Mouse (Mus musculus): ENCODE measurements around the gene Map2k5. TPM values are rescaled to one million over a fixed set of nuclear protein-coding genes. Genes with fewer than 3 reads are reported as not detected.

Map2k5 gene
- polyA plus RNA-seq, 1 experiment from 2014 or later = 24.6 TPM

- Histone ChIP-seq H3K4me2 (replicated peaks) (peak overlapping the region; percentile 50), H3K27ac (no peak overlapping the region), H3K4me3 (replicated peaks) (peak overlapping the region; percentile 26), H3K4me1 (replicated peaks) (peaks cover 63% of the 10 kb centered on the region), H3K9me3 (no peaks in the 10 kb centered on the region), H3K36me3 (no peaks in the 10 kb centered on the region), H3K27me3 (replicated peaks) (peaks cover 100% of the 10 kb centered on the region), H3K9ac (no peak overlapping the region)
- WGBS = under 1% methylated on average over 20 of the region's 20 CpGs
- no peak for ATAC-seq
Measured at GRCm38 (mm10) chr9:63146856-63147274, 230.8 kb downstream of the Map2k5 start.

GRCm38 (mm10) chr9:63146126-63146855 lies 231.4 kb downstream of the Map2k5 start:
- Histone ChIP-seq H3K27me3 (replicated peaks) (peaks cover 100% of the 10 kb centered on the region), H3K9me3 (no peaks in the 10 kb centered on the region), H3K36me3 (no peaks in the 10 kb centered on the region), H3K4me2 (replicated peaks) (peak overlapping the region; percentile 50), H3K4me1 (replicated peaks) (peaks cover 63% of the 10 kb centered on the region), H3K4me3 (replicated peaks) (peak overlapping the region; percentile 26), H3K27ac (no peak overlapping the region), H3K9ac (no peak overlapping the region)
- no peak for ATAC-seq
- 2% methylated on average over 46 of the region's 46 CpGs for WGBS

GRCm38 (mm10) chr9:63145249-63146125 lies 232.2 kb downstream of the Map2k5 start:
- WGBS = under 1% methylated on average over 73 of the region's 73 CpGs
- H3K9ac ChIP-seq = no peak overlapping the region
- no peak overlapping the region for H3K27ac ChIP-seq
- peaks cover 63% of the 10 kb centered on the region for H3K4me1 ChIP-seq (replicated peaks)
- ATAC-seq = no peak
- no peaks in the 10 kb centered on the region for H3K36me3 ChIP-seq
- H3K4me3 ChIP-seq (replicated peaks) = peak overlapping the region; percentile 26
- H3K9me3 ChIP-seq = no peaks in the 10 kb centered on the region
- H3K27me3 ChIP-seq (replicated peaks) = peaks cover 99% of the 10 kb centered on the region
- peak overlapping the region; percentile 50 for H3K4me2 ChIP-seq (replicated peaks)

- Histone ChIP-seq H3K36me3 (no peaks in the 10 kb centered on the region), H3K4me1 (replicated peaks) (peaks cover 66% of the 10 kb centered on the region), H3K4me2 (replicated peaks) (peak overlapping the region; percentile 50)
Measured at GRCm38 (mm10) chr9:63144502-63145248, 233.0 kb downstream of the Map2k5 start.

GRCm38 (mm10) chr9:63143641-63144501 lies 233.8 kb downstream of the Map2k5 start:
- WGBS = 1% methylated on average over 47 of the region's 47 CpGs

More at GRCm38 (mm10) chr9:63144502-63145248, 233.0 kb downstream of the Map2k5 start:
- 1% methylated on average over 80 of the region's 80 CpGs for WGBS
- H3K4me3 ChIP-seq (replicated peaks) = peak overlapping the region; percentile 19
- H3K27me3 ChIP-seq (replicated peaks) = peaks cover 99% of the 10 kb centered on the region
- H3K9ac ChIP-seq = no peak overlapping the region
- H3K9me3 ChIP-seq = no peaks in the 10 kb centered on the region
- H3K27ac ChIP-seq = no peak overlapping the region
- no peak for ATAC-seq

GRCm38 (mm10) chr9:63143227-63143626 lies 234.5 kb downstream of the Map2k5 start:
- peaks cover 99% of the 10 kb centered on the region for H3K27me3 ChIP-seq (replicated peaks)
- no peak overlapping the region for H3K9ac ChIP-seq
- no peak overlapping the region for H3K4me2 ChIP-seq (replicated peaks)
- no peaks in the 10 kb centered on the region for H3K9me3 ChIP-seq
- H3K36me3 ChIP-seq = no peaks in the 10 kb centered on the region
- under 1% methylated on average over 25 of the region's 25 CpGs for WGBS
- no peak overlapping the region; the same call in 1 of the 2 replicates for H3K4me3 ChIP-seq (replicated peaks)
- no peak for ATAC-seq
- H3K4me1 ChIP-seq (replicated peaks) = peaks cover 60% of the 10 kb centered on the region
- H3K27ac ChIP-seq = no peak overlapping the region

More at GRCm38 (mm10) chr9:63143641-63144501, 233.8 kb downstream of the Map2k5 start:
- ATAC-seq = no peak
- no peak overlapping the region for H3K9ac ChIP-seq
- peaks cover 99% of the 10 kb centered on the region for H3K27me3 ChIP-seq (replicated peaks)
- no peaks in the 10 kb centered on the region for H3K9me3 ChIP-seq
- no peaks in the 10 kb centered on the region for H3K36me3 ChIP-seq
- H3K27ac ChIP-seq = no peak overlapping the region
- H3K4me1 ChIP-seq (replicated peaks) = peaks cover 60% of the 10 kb centered on the region
- H3K4me2 ChIP-seq (replicated peaks) = peak overlapping the region; percentile 50
- H3K4me3 ChIP-seq (replicated peaks) = no peak overlapping the region; the same call in 1 of the 2 replicates

- Histone ChIP-seq H3K27me3 (replicated peaks) (peaks cover 99% of the 10 kb centered on the region), H3K4me3 (replicated peaks) (no peak overlapping the region), H3K27ac (no peak overlapping the region), H3K9me3 (no peaks in the 10 kb centered on the region), H3K4me1 (replicated peaks) (peaks cover 58% of the 10 kb centered on the region), H3K9ac (no peak overlapping the region), H3K4me2 (replicated peaks) (peak overlapping the region; percentile 25; the same call in 1 of the 2 replicates), H3K36me3 (no peaks in the 10 kb centered on the region)
- WGBS = under 1% methylated on average over 42 of the region's 42 CpGs
- no peak for ATAC-seq
Measured at GRCm38 (mm10) chr9:63142335-63143036, 235.2 kb downstream of the Map2k5 start.

- Histone ChIP-seq H3K9me3 (no peaks in the 10 kb centered on the region), H3K27ac (no peak overlapping the region), H3K27me3 (replicated peaks) (peaks cover 99% of the 10 kb centered on the region), H3K4me2 (replicated peaks) (no peak overlapping the region), H3K36me3 (no peaks in the 10 kb centered on the region), H3K4me1 (replicated peaks) (peaks cover 59% of the 10 kb centered on the region), H3K9ac (no peak overlapping the region), H3K4me3 (replicated peaks) (no peak overlapping the region)
- 2% methylated on average over 24 of the region's 24 CpGs for WGBS
- ATAC-seq = no peak
Measured at GRCm38 (mm10) chr9:63141641-63142334, 235.9 kb downstream of the Map2k5 start.

- WGBS = 2% methylated on average over 9 of the region's 9 CpGs
- Histone ChIP-seq H3K9ac (no peak overlapping the region), H3K4me2 (replicated peaks) (no peak overlapping the region), H3K4me1 (replicated peaks) (peaks cover 43% of the 10 kb centered on the region), H3K36me3 (no peaks in the 10 kb centered on the region), H3K27me3 (replicated peaks) (peaks cover 96% of the 10 kb centered on the region), H3K9me3 (no peaks in the 10 kb centered on the region), H3K4me3 (replicated peaks) (no peak overlapping the region), H3K27ac (no peak overlapping the region)
- ATAC-seq = no peak
Measured at GRCm38 (mm10) chr9:63140211-63140610, 237.5 kb downstream of the Map2k5 start.

GRCm38 (mm10) chr9:63139661-63140060 lies 238.0 kb downstream of the Map2k5 start:
- WGBS = 4% methylated on average over 17 of the region's 17 CpGs
- Histone ChIP-seq H3K9ac (no peak overlapping the region), H3K4me1 (replicated peaks) (peaks cover 41% of the 10 kb centered on the region), H3K36me3 (no peaks in the 10 kb centered on the region), H3K27ac (no peak overlapping the region), H3K4me3 (replicated peaks) (no peak overlapping the region), H3K9me3 (no peaks in the 10 kb centered on the region), H3K4me2 (replicated peaks) (no peak overlapping the region), H3K27me3 (replicated peaks) (peaks cover 96% of the 10 kb centered on the region)
- ATAC-seq = no peak
